Mouse (Mus musculus): ENCODE measurements at regions not wholly inside any gene's neighbourhood (a gene's known extent, or its start where the extent isn't known, plus 50 kb on each side); places are given as distances from the start of the nearest gene placed in this dataset.

- no peak for DNase-seq (ENCODE audit: extremely low spot score in 1 of 2, low spot score in 1 of 2)
Measured at GRCm38 (mm10) chr15:59205091-59205490, 316.0 kb downstream of the Gm49356 start.

GRCm38 (mm10) chr15:59205544-59205943 is 316.4 kb downstream of the Gm49356 start:
- no peak for DNase-seq (ENCODE audit: extremely low spot score in 1 of 2, low spot score in 1 of 2)

- no peak for DNase-seq (ENCODE audit: extremely low spot score in 1 of 2, low spot score in 1 of 2)
Measured at GRCm38 (mm10) chr15:59206636-59207035, 317.5 kb downstream of the Gm49356 start.

- DNase-seq (ENCODE audit: extremely low spot score in 1 of 2, low spot score in 1 of 2): no peak
Measured at GRCm38 (mm10) chr15:59207976-59208375, 318.9 kb downstream of the Gm49356 start.

GRCm38 (mm10) chr15:59212362-59212761 is 323.3 kb downstream of the Gm49356 start:
- no peak for DNase-seq (ENCODE audit: extremely low spot score in 1 of 2, low spot score in 1 of 2)

GRCm38 (mm10) chr15:59214096-59214495 is 325.0 kb downstream of the Gm49356 start:
- no peak for DNase-seq (ENCODE audit: extremely low spot score in 1 of 2, low spot score in 1 of 2)

GRCm38 (mm10) chr15:59215239-59215638 is 326.1 kb downstream of the Gm49356 start:
- no peak for DNase-seq (ENCODE audit: extremely low spot score in 1 of 2, low spot score in 1 of 2)

GRCm38 (mm10) chr15:59217481-59217880 is 328.4 kb downstream of the Gm49356 start:
- DNase-seq (ENCODE audit: extremely low spot score in 1 of 2, low spot score in 1 of 2): no peak

GRCm38 (mm10) chr15:59218916-59219315 is 329.8 kb downstream of the Gm49356 start:
- no peak for DNase-seq (ENCODE audit: extremely low spot score in 1 of 2, low spot score in 1 of 2)

GRCm38 (mm10) chr15:59225637-59226036 is 336.5 kb downstream of the Gm49356 start:
- DNase-seq (ENCODE audit: extremely low spot score in 1 of 2, low spot score in 1 of 2): no peak

- no peak for DNase-seq (ENCODE audit: extremely low spot score in 1 of 2, low spot score in 1 of 2)
Measured at GRCm38 (mm10) chr15:59227293-59227692, 338.2 kb downstream of the Gm49356 start.

- no peak for DNase-seq (ENCODE audit: extremely low spot score in 1 of 2, low spot score in 1 of 2)
Measured at GRCm38 (mm10) chr15:59230536-59230935, 341.4 kb downstream of the Gm49356 start.

- DNase-seq (ENCODE audit: extremely low spot score in 1 of 2, low spot score in 1 of 2): no peak
Measured at GRCm38 (mm10) chr15:59231703-59232102, 342.6 kb downstream of the Gm49356 start.

- no peak for DNase-seq (ENCODE audit: extremely low spot score in 1 of 2, low spot score in 1 of 2)
Measured at GRCm38 (mm10) chr15:59232290-59232689, 343.2 kb downstream of the Gm49356 start.

- DNase-seq (ENCODE audit: extremely low spot score in 1 of 2, low spot score in 1 of 2): no peak
Measured at GRCm38 (mm10) chr15:59237446-59238161, 348.5 kb downstream of the Gm49356 start.

GRCm38 (mm10) chr15:59241752-59242151 is 352.7 kb downstream of the Gm49356 start:
- no peak for DNase-seq (ENCODE audit: extremely low spot score in 1 of 2, low spot score in 1 of 2)

GRCm38 (mm10) chr15:59245927-59246649 is 357.0 kb downstream of the Gm49356 start:
- DNase-seq (ENCODE audit: extremely low spot score in 1 of 2, low spot score in 1 of 2): no peak

GRCm38 (mm10) chr15:59248477-59249260 is 359.6 kb downstream of the Gm49356 start:
- no peak for DNase-seq (ENCODE audit: extremely low spot score in 1 of 2, low spot score in 1 of 2)

- DNase-seq (ENCODE audit: extremely low spot score in 1 of 2, low spot score in 1 of 2): no peak
Measured at GRCm38 (mm10) chr15:59261380-59261779, 372.3 kb downstream of the Gm49356 start.

- DNase-seq (ENCODE audit: extremely low spot score in 1 of 2, low spot score in 1 of 2): no peak
Measured at GRCm38 (mm10) chr15:59262380-59262779, 373.3 kb downstream of the Gm49356 start.

Measured in layer of hippocampus, postnatal 25 days (tissue).